Mouse (Mus musculus): Measurements from ENCODE around the gene Msi2.

GRCm38 (mm10) chr11:88564363-88564762 lies 153.9 kb downstream of the Msi2 start:
- no peak for TF ChIP-seq CTCF (IDR thresholded peaks at IDR 0.05; ENCODE audit: insufficient read depth, low read depth, low read length)
- TF ChIP-seq POLR2A (IDR thresholded peaks at IDR 0.05; ENCODE audit: insufficient read depth, low read depth, low read length) = no peak

All from olfactory bulb, adult 2 months (tissue).